Mouse (Mus musculus): ENCODE data around the gene Slc22a7. TPM values are rescaled to one million over a fixed set of nuclear protein-coding genes. Genes with fewer than 3 reads are reported as not detected.

Slc22a7 gene
- under 1 TPM in 1 of 2 experiments, not detected in 1; 0.21 TPM for total RNA-seq (2021)
- long read RNA-seq, experiment 1 = 0 reads
- long read RNA-seq, experiment 2 = 0 reads

- no peak for DNase-seq (ENCODE audit: low spot score in 2 of 2)
Observed at GRCm38 (mm10) chr17:46438298-46438873, at the start of gene Slc22a7. Slc22a7 (minus strand) TSS chr17:46438457.

- no peak for DNase-seq (ENCODE audit: low spot score in 2 of 2)
Observed at GRCm38 (mm10) chr17:46487431-46487830, 49.2 kb upstream of the Slc22a7 start, which contains the start of gene Ttbk1. Ttbk1 (minus strand) TSS chr17:46487675.

GRCm38 (mm10) chr17:46486995-46487394 is 48.7 kb upstream of the Slc22a7 start:
- DNase-seq (ENCODE audit: low spot score in 2 of 2) = no peak

GRCm38 (mm10) chr17:46484461-46484875 is 46.2 kb upstream of the Slc22a7 start:
- no peak for DNase-seq (ENCODE audit: low spot score in 2 of 2)

- DNase-seq (ENCODE audit: low spot score in 2 of 2) = no peak
Observed at GRCm38 (mm10) chr17:46484021-46484431, 45.8 kb upstream of the Slc22a7 start.

- no peak for DNase-seq (ENCODE audit: low spot score in 2 of 2)
Observed at GRCm38 (mm10) chr17:46483561-46484001, 45.3 kb upstream of the Slc22a7 start.

- no peak for DNase-seq (ENCODE audit: low spot score in 2 of 2)
Observed at GRCm38 (mm10) chr17:46477286-46477685, 39.0 kb upstream of the Slc22a7 start.

- DNase-seq (ENCODE audit: low spot score in 2 of 2) = no peak
Observed at GRCm38 (mm10) chr17:46476601-46477000, 38.3 kb upstream of the Slc22a7 start.

- DNase-seq (ENCODE audit: low spot score in 2 of 2) = no peak
Observed at GRCm38 (mm10) chr17:46467830-46468229, 29.6 kb upstream of the Slc22a7 start.

- DNase-seq (ENCODE audit: low spot score in 2 of 2) = no peak
Observed at GRCm38 (mm10) chr17:46462226-46462625, 24.0 kb upstream of the Slc22a7 start.

GRCm38 (mm10) chr17:46461347-46461746 is 23.1 kb upstream of the Slc22a7 start:
- DNase-seq (ENCODE audit: low spot score in 2 of 2) = no peak

- no peak for DNase-seq (ENCODE audit: low spot score in 2 of 2)
Observed at GRCm38 (mm10) chr17:46460673-46461072, 22.4 kb upstream of the Slc22a7 start.

GRCm38 (mm10) chr17:46458439-46458838 is 20.2 kb upstream of the Slc22a7 start:
- DNase-seq (ENCODE audit: low spot score in 2 of 2) = no peak

- no peak for DNase-seq (ENCODE audit: low spot score in 2 of 2)
Observed at GRCm38 (mm10) chr17:46457791-46458190, 19.5 kb upstream of the Slc22a7 start.

GRCm38 (mm10) chr17:46455110-46455691 is 16.9 kb upstream of the Slc22a7 start:
- DNase-seq (ENCODE audit: low spot score in 2 of 2) = no peak

- DNase-seq (ENCODE audit: low spot score in 2 of 2) = no peak
Observed at GRCm38 (mm10) chr17:46454539-46454938, 16.3 kb upstream of the Slc22a7 start.

GRCm38 (mm10) chr17:46453970-46454411 is 15.7 kb upstream of the Slc22a7 start:
- DNase-seq (ENCODE audit: low spot score in 2 of 2) = no peak

GRCm38 (mm10) chr17:46453302-46453948 is 15.2 kb upstream of the Slc22a7 start:
- DNase-seq (ENCODE audit: low spot score in 2 of 2) = no peak

- DNase-seq (ENCODE audit: low spot score in 2 of 2) = no peak
Observed at GRCm38 (mm10) chr17:46452683-46453082, 14.4 kb upstream of the Slc22a7 start.

GRCm38 (mm10) chr17:46446264-46446663 is 8.0 kb upstream of the Slc22a7 start:
- no peak for DNase-seq (ENCODE audit: low spot score in 2 of 2)

- DNase-seq (ENCODE audit: low spot score in 2 of 2) = no peak
Observed at GRCm38 (mm10) chr17:46444839-46445579, 6.8 kb upstream of the Slc22a7 start.

GRCm38 (mm10) chr17:46439176-46439575 is 919 bp upstream of the Slc22a7 start:
- DNase-seq (ENCODE audit: low spot score in 2 of 2) = no peak

Measured in gastrocnemius, postnatal 4 days (tissue).